Mouse (Mus musculus) kidney, adult 2 months (tissue): ENCODE measurements around the gene Ptprn. TPM values are rescaled to one million over a fixed set of nuclear protein-coding genes. Genes with fewer than 3 reads are reported as not detected.

Experiments
- DNase-seq: peaks from one replicate; pipeline ENCODE4 v3.0.0; 2021
- H3K27ac ChIP-seq: fragments of 200-500 bp; 2 replicates; pipeline ENCODE4 v1.5.1; 2012; ENCODE audit warnings: low read depth, low read length, control low read depth, inconsistent platforms; ENCODE audit not compliant: insufficient read depth
- H3K27me3 ChIP-seq: fragments of 200-500 bp; replicated peaks from 2 replicates; pipeline ENCODE4 v1.6.1; 2012; ENCODE audit warnings: mild to moderate bottlenecking, moderate library complexity, low read length, inconsistent platforms; ENCODE audit not compliant: control insufficient read depth, insufficient read depth
- H3K36me3 ChIP-seq: fragments of 200-500 bp; 2 replicates; pipeline ENCODE4 v1.6.1; 2012; ENCODE audit warnings: mild to moderate bottlenecking, moderate library complexity, low read length, inconsistent platforms; ENCODE audit not compliant: control insufficient read depth, insufficient read depth
- H3K4me1 ChIP-seq: fragments of 200-500 bp; 2 replicates; pipeline ENCODE4 v1.6.1; 2011; ENCODE audit warnings: low read length; ENCODE audit not compliant: control insufficient read depth, insufficient read depth
- H3K4me3 ChIP-seq: fragments of 200-500 bp; 2 replicates; pipeline ENCODE4 v1.5.1; 2011; ENCODE audit warnings: mild to moderate bottlenecking, low read depth, low read length, control low read depth; ENCODE audit not compliant: insufficient read depth
- CTCF ChIP-seq: fragments of 200-500 bp; conservative IDR thresholded peaks from 2 replicates; pipeline ENCODE4 v1.5.1; 2011; ENCODE audit warnings: low read depth, mild to moderate bottlenecking, control low read depth, low read length, moderate library complexity, mixed read lengths; ENCODE audit not compliant: insufficient read depth, insufficient read length
- POLR2A ChIP-seq: fragments of 200-500 bp; IDR thresholded peaks from one replicate; pipeline ENCODE4 v1.6.1; 2011; ENCODE audit warnings: low read depth, low read length, control low read depth
- WGBS: fragments of 180-500 bp; shearing (Covaris S2); methylation state at CpG from one replicate; pipeline ENCODE4 v1.1.7; 2018; 5-methylcytosine and 5-hydroxymethylcytosine counted together
- polyA plus RNA-seq: library from polyadenylated mRNA; depleted of rRNA; stranded (reverse); fragments of >200 nt; gene quantifications from 2 replicates; pipeline ENCODE4 v1.2.3, GENCODE M21; 2012; rRNA removed

Ptprn gene
- polyA plus RNA-seq, 1 experiment, result 0.81 TPM

DNA sequence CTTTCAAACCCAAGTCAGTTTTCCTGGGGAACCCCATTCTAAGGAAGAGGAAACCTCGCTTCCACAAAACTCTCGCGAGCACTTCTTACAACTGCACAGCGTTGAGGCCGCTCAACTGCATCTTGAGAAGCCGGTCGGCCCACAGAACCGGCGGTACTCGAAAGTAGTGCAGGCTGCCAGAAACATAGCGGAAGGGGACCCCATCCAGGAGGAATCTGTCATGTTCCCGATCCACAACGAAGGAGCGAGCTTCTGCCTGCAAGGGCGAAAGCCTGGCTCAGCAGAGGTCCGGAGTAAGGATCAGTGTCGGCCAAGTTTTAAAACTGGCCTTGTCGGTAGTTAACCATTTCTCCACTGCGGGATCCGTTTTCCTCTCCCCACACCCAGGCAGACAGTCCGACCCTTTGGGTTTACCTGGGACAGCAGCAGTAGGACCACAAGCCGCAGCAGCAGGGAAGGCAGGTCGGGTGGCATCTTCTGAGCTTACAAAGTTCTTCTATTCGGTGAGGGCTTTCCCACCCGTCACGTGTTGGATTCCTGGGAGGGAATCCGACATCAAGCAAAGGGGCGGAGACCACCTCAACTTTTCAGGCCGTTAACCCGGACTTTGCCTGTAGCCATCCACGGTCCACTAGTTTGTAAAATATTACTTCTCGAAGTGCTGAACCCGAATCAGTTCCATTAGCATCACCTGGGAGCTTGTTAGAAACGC, 55.2 kb downstream of the Ptprn start:
- H3K4me3 ChIP-seq, result peak overlapping the region; percentile 79
- TF ChIP-seq POLR2A (peak; percentile 55), CTCF (no peak)
- H3K27me3 ChIP-seq, result no peaks in the 10 kb centered on the region
- peak overlapping the region; percentile 66 for H3K27ac ChIP-seq
- H3K4me1 ChIP-seq, result peaks cover 20% of the 10 kb centered on the region
- WGBS, result 3% methylated on average over 34 of the region's 34 CpGs
- DNase-seq, result peak; percentile 95
- peaks cover 4% of the 10 kb centered on the region; the same call in 1 of the 2 replicates for H3K36me3 ChIP-seq

DNA sequence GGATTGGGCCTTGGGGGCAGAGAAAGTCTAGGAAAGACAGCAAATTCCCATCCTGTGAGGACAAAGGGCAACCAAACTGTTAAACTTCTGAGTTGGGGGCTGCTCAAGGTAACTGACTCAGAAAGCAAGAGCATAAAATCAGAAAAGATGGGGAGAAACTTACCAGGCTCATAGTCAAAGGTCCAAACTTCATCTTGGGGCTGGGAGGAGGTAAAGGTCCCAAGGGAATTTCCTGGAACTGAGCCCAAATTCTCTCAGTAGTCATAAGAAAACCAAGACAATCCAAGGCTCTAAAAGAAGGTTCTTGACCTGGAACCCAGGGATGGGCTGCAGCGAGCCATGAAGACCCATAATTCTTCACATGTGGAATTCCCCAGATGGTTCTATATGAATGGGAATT, 63.1 kb downstream of the Ptprn start:
- no peaks in the 10 kb centered on the region for H3K4me1 ChIP-seq
- TF ChIP-seq POLR2A, result no peak
- TF ChIP-seq CTCF, result no peak
- no peak overlapping the region for H3K27ac ChIP-seq
- H3K27me3 ChIP-seq, result no peaks in the 10 kb centered on the region
- 49% methylated on average over 1 of the region's 1 CpGs for WGBS
- H3K36me3 ChIP-seq, result no peaks in the 10 kb centered on the region; the same call in 1 of the 2 replicates
- DNase-seq, result peak; percentile 87
- H3K4me3 ChIP-seq, result no peak overlapping the region

Other genes starting within 250 kb of the Ptprn start
- 2.9 and 4.2 TPM in 2 replicates for gene Nhej1, start 139.3 kb downstream of the Ptprn start, polyA plus RNA-seq
- gene Slc23a3, start 130.6 kb downstream of the Ptprn start, polyA plus RNA-seq, result 12.8 and 25.2 TPM in 2 replicates
- gene Cnppd1, start 121.8 kb downstream of the Ptprn start, polyA plus RNA-seq, result 67.7 and 70.8 TPM in 2 replicates
- 225 and 237 TPM in 2 replicates for gene Retreg2, start 121.7 kb downstream of the Ptprn start, polyA plus RNA-seq
- gene Zfand2b, start 95.9 kb downstream of the Ptprn start, polyA plus RNA-seq, result 61.6 and 73.7 TPM in 2 replicates
- gene Abcb6, start 84.1 kb downstream of the Ptprn start, polyA plus RNA-seq, result 41.3 and 47.0 TPM in 2 replicates
- 14.5 and 17.0 TPM in 2 replicates for gene Ankzf1, start 72.4 kb downstream of the Ptprn start, polyA plus RNA-seq
- gene Atg9a, start 72.3 kb downstream of the Ptprn start, polyA plus RNA-seq, result 67.5 and 86.5 TPM in 2 replicates
- gene Glb1l, start 53.7 kb downstream of the Ptprn start, polyA plus RNA-seq, result 118 and 146 TPM in 2 replicates
- gene Stk16, start 53.7 kb downstream of the Ptprn start, polyA plus RNA-seq, result 254 and 277 TPM in 2 replicates
- gene Tuba4a, start 44.6 kb downstream of the Ptprn start, polyA plus RNA-seq, result 213 and 301 TPM in 2 replicates
- not detected in 2 replicates for gene A630095N17Rik, start 32.4 kb downstream of the Ptprn start, polyA plus RNA-seq
- 41.1 and 42.6 TPM in 2 replicates for gene Dnajb2, start 28.1 kb downstream of the Ptprn start, polyA plus RNA-seq
- 0.24 and 0.41 TPM in 2 replicates for gene Resp18, start 13.9 kb upstream of the Ptprn start, polyA plus RNA-seq
- 117 and 124 TPM in 2 replicates for gene Dnpep, start 53.5 kb upstream of the Ptprn start, polyA plus RNA-seq
- 17.0 and 32.1 TPM in 2 replicates for gene Des, start 95.8 kb upstream of the Ptprn start, polyA plus RNA-seq
- gene Speg, start 110.8 kb upstream of the Ptprn start, polyA plus RNA-seq, result 34.6 and 43.9 TPM in 2 replicates
- gene Gmppa, start 171.4 kb upstream of the Ptprn start, polyA plus RNA-seq, result 82.4 and 95.0 TPM in 2 replicates
- gene Asic4, start 185.9 kb upstream of the Ptprn start, polyA plus RNA-seq, result 0.05 and 0.08 TPM in 2 replicates
- gene Chpf, start 214.8 kb upstream of the Ptprn start, polyA plus RNA-seq, result 31.6 and 51.9 TPM in 2 replicates
- 1.3 and 1.8 TPM in 2 replicates for gene Tmem198, start 215.0 kb upstream of the Ptprn start, polyA plus RNA-seq
- 6.4 and 8.9 TPM in 2 replicates for gene Obsl1, start 241.9 kb upstream of the Ptprn start, polyA plus RNA-seq
- gene Inha, start 242.6 kb upstream of the Ptprn start, polyA plus RNA-seq, result 3.9 and 6.5 TPM in 2 replicates